Mouse (Mus musculus) olfactory bulb, adult 2 months (tissue): ENCODE results near the gene Tnfaip2.

Source experiments
- CTCF ChIP-seq: fragments of 200-500 bp; IDR thresholded peaks from 2 replicates; pipeline ENCODE4 v1.5.1; 2012; ENCODE audit warnings: low read depth, mild to moderate bottlenecking, low read length, moderate library complexity; ENCODE audit not compliant: insufficient read depth
- POLR2A ChIP-seq: fragments of 200-500 bp; IDR thresholded peaks from 2 replicates; pipeline ENCODE4 v1.6.1; 2012; ENCODE audit warnings: mild to moderate bottlenecking, low read depth, low read length, moderate library complexity; ENCODE audit not compliant: insufficient read depth

GRCm38 (mm10) chr12:111427438-111428113 is 14.7 kb upstream of the Tnfaip2 start:
- TF ChIP-seq CTCF: no peak
- TF ChIP-seq POLR2A: no peak
